ENCODE assay signal across 8 mouse cellular contexts in genomic region chr11:78967371-78967770, GRCm38 (mm10). TPM values are rescaled to one million over a fixed set of nuclear protein-coding genes. Genes with fewer than 3 reads are reported as not detected.
DNase-seq lines count a peak whose midpoint lies in the region; ATAC-seq and TF ChIP-seq lines count a peak whose summit lies in the region.

No protein-coding gene starts in this region.

- DNase-seq in heart, postnatal 0 days (ENCODE audit: low spot score), result peak; percentile 65
- peak; percentile 55 for DNase-seq in A20 (ENCODE audit: low read depth, low spot score)
- peak; percentile 44 for DNase-seq in T-cell, adult 2 months (ENCODE audit: low spot score)
- DNase-seq in embryo, embryonic 11 days, result peak; percentile 76
- peak; percentile 51 to 76 for DNase-seq in kidney, postnatal 36 days
- DNase-seq in thymus, postnatal 14 days, result peak; percentile 78

- H3K4me3 ChIP-seq in heart, postnatal 0 days (ENCODE audit: low read depth, low read length), result no peak overlapping the region
- H3K4me3 ChIP-seq in heart, embryonic 11.5 days (ENCODE audit: low read depth, low read length), result no peak overlapping the region

- H3K4me1 ChIP-seq in heart, postnatal 0 days (ENCODE audit: control insufficient read depth, insufficient read depth), result no peaks in the 10 kb centered on the region
- no peaks in the 10 kb centered on the region for H3K4me1 ChIP-seq in heart, embryonic 11.5 days (ENCODE audit: control insufficient read depth, insufficient read depth, low read length)

- H3K27ac ChIP-seq in heart, postnatal 0 days (ENCODE audit: low read depth), result no peak overlapping the region
- H3K27ac ChIP-seq in heart, embryonic 11.5 days (ENCODE audit: low read depth, low read length), result no peak overlapping the region

- H3K36me3 ChIP-seq in heart, postnatal 0 days (replicated peaks; ENCODE audit: control insufficient read depth, insufficient read depth, low read length), result peaks cover 56% of the 10 kb centered on the region
- H3K36me3 ChIP-seq in heart, embryonic 11.5 days (ENCODE audit: control insufficient read depth, insufficient read depth, low read length), result no peaks in the 10 kb centered on the region

- TF ChIP-seq CTCF in heart, postnatal 0 days (IDR thresholded peaks at IDR 0.05; ENCODE audit: low read depth), result peak; percentile 69

- 0 out of 2 replicates have a peak, but pooled peaks have one; percentile 27 for ATAC-seq in heart, postnatal 0 days (ENCODE audit: insufficient read depth, low read depth)
- ATAC-seq in heart, embryonic 11.5 days (replicated peaks; ENCODE audit: insufficient number of reproducible peaks, low FRiP score, low TSS enrichment), result no peak
- ATAC-seq in megakaryocyte, adult 5-6 weeks (ENCODE audit: poor library complexity, severe bottlenecking), result peak; percentile 60

- peaks cover 3% of the 10 kb centered on the region; the same call in 1 of the 2 replicates for H3K27me3 ChIP-seq in heart, postnatal 0 days (ENCODE audit: control insufficient read depth, insufficient read depth, low read length)
- no peaks in the 10 kb centered on the region for H3K27me3 ChIP-seq in heart, embryonic 11.5 days (ENCODE audit: control insufficient read depth, insufficient read depth, low read length)

- TF ChIP-seq EP300 in heart, postnatal 0 days (IDR thresholded peaks at IDR 0.05; ENCODE audit: low read depth), result no peak

- no peak overlapping the region for H3K9ac ChIP-seq in heart, postnatal 0 days (replicated peaks; ENCODE audit: low read depth, low read length)
- H3K9ac ChIP-seq in heart, embryonic 11.5 days (ENCODE audit: low read depth, low read length), result no peak overlapping the region

- WGBS in heart, postnatal 0 days, result 23% methylated on average over 4 of the region's 4 CpGs
- 23% methylated on average over 4 of the region's 4 CpGs for WGBS in heart, embryonic 11.5 days (ENCODE audit: insufficient replicate concordance)

- no peak overlapping the region for H3K4me2 ChIP-seq in heart, postnatal 0 days (ENCODE audit: low read depth, low read length)
- H3K4me2 ChIP-seq in heart, embryonic 11.5 days, result no peak overlapping the region

- no peaks in the 10 kb centered on the region for H3K9me3 ChIP-seq in heart, postnatal 0 days (replicated peaks; ENCODE audit: control insufficient read depth, low read length)
- no peaks in the 10 kb centered on the region for H3K9me3 ChIP-seq in heart, embryonic 11.5 days (replicated peaks; ENCODE audit: control insufficient read depth, low read length)

RNA-seq across cellular contexts. Expression of gene Lgals9, which starts 17.4 kb away (rescaled TPM):
- total RNA-seq in heart, postnatal 0 days (2014; rRNA removed; ENCODE audit: low replicate concordance), result 125 and 155 TPM in 2 replicates
- 63.0 and 76.9 TPM in 2 replicates for polyA plus RNA-seq in heart, postnatal 0 days (2015; fragmentation: Nextera tagmentation; extraction: Ambion mirVana)
- polyA plus RNA-seq in heart, embryonic 11.5 days (2014; fragmentation: Nextera tagmentation; extraction: Ambion mirVana), result 41.9 and 44.6 TPM in 2 replicates
- total RNA-seq in megakaryocyte, adult 5-6 weeks (2015), result 218 and 231 TPM in 2 replicates
- total RNA-seq in megakaryocyte, adult 5-6 weeks (2017), result 40.4 and 48.1 TPM in 2 replicates

RNA-seq across cellular contexts. Expression of gene Nos2, which starts 46.8 kb away (rescaled TPM):
- total RNA-seq in heart, postnatal 0 days (2014; rRNA removed; ENCODE audit: low replicate concordance), result 0.19 and 0.53 TPM in 2 replicates
- 1.7 and 1.8 TPM in 2 replicates for polyA plus RNA-seq in heart, postnatal 0 days (2015; fragmentation: Nextera tagmentation; extraction: Ambion mirVana)
- polyA plus RNA-seq in heart, embryonic 11.5 days (2014; fragmentation: Nextera tagmentation; extraction: Ambion mirVana), result 0.08 and 0.11 TPM in 2 replicates
- not detected in 2 replicates for total RNA-seq in megakaryocyte, adult 5-6 weeks (2015)
- total RNA-seq in megakaryocyte, adult 5-6 weeks (2017), result not detected in 2 replicates
